Mouse (Mus musculus) spleen, adult 18-20 months (tissue): ENCODE measurements around the gene Cdk8.

Experiments
- DNase-seq, 2 experiments: peaks; one replicate each; pipeline ENCODE4 v3.0.0; 2022; ENCODE audit warnings: mixed read lengths in 2 of 2

Gene Cdk8

GRCm38 (mm10) chr5:146281884-146282579 is 51.0 kb downstream of the Cdk8 start:
- DNase-seq: no peak

GRCm38 (mm10) chr5:146283899-146284298 is 52.9 kb downstream of the Cdk8 start:
- no peak for DNase-seq

DNA sequence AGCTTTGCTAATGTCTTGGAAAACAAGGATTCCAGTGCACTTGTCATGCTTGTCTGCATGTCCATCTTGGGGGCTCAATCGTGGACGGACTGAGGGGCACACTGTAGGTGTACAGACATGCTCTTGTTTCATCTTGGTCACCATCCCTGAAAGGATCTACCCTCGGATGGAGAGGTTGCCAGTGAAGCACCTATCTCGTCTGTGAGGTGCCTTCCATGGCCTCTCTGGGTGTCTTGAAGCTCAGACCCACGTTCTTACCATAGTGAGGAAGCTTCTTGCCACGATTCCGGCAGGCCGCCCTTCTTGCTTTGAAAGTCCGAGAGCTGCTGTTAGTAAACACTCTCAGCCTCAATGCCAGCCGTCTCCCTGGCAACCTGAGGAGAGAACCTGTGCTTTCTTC is 56.4 kb downstream of the Cdk8 start:
- no peak for DNase-seq

DNA sequence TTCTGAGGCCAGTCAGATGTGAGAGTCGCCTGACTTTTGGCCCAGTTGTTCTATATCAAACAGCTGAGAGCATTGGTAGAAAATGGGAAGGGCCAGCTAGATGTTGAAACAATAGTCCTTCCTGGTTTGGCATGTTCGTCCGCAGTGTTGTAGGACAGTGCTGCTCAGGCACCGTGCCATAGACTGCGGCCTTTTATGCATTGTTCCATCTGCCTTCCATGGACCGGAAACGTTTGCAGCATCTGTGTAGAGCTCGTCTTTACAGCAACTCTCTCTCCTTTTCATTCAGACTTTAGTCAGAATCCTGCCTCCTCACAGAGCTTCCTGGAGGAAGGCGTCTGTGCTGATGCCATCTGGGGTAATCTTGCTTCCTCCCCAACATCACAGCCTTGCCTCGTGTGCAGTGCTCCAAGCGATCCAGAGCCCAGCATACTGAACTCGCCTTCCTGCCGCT is 57.0 kb downstream of the Cdk8 start:
- DNase-seq: no peak

GRCm38 (mm10) chr5:146289921-146290320 is 58.9 kb downstream of the Cdk8 start:
- no peak for DNase-seq

GRCm38 (mm10) chr5:146290446-146290845 is 59.4 kb downstream of the Cdk8 start:
- DNase-seq: no peak

DNA sequence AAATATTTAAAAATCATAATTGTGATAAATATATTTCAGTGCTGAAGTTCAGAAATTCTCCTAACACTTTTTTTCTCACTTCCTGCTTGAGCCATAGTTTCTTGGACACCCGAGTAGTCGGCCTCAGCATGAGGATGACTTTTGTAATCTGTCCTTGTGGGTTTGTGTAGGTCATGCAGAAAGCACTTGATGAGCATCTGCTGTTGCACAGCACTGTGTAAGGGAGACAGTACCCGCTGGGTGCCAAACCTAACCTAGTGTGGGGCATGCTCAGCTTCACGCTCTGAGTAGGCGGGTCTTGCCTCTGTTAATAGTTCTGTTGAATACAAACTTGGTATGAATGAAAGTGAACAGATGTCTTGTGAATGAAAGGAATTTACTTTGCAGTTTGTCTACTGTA is 60.5 kb downstream of the Cdk8 start:
- no peak for DNase-seq

DNA sequence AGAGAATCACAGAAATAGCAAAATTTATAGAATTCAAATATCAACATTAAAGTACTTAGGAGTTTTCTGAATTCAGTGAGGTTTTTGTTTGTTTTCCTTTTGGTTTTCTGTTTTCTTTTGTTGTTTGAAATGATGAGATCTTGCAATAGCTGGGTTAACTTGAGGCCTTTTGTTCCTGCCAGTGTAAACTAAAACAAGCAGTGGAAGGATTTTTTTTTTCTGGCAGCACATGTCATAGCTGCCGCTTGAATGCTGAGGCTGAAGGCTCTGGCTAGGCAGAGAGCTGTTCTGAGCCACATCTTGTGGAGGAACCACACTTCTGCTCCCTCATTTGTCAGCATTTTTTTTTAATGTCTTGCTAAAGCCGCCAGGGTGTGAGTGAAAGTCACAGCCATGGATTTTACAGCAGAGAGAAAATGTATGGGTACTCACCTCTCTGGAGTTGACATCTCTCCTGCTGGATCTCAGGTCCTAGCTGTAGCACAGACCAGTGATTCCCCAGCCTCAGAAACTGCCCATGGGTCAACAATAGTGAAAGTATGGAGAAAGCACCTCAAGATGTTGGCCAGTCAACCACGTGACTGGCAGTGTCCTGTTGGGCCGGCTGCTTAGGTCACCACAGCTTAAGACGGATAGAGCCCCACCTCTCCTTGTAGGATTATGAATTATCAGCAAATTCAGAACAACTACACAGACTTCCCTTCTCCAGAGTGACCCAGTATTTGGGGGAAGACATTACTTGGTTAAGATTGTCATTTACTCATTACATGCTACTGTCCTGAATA is 62.1 kb downstream of the Cdk8 start:
- DNase-seq: no peak

DNA sequence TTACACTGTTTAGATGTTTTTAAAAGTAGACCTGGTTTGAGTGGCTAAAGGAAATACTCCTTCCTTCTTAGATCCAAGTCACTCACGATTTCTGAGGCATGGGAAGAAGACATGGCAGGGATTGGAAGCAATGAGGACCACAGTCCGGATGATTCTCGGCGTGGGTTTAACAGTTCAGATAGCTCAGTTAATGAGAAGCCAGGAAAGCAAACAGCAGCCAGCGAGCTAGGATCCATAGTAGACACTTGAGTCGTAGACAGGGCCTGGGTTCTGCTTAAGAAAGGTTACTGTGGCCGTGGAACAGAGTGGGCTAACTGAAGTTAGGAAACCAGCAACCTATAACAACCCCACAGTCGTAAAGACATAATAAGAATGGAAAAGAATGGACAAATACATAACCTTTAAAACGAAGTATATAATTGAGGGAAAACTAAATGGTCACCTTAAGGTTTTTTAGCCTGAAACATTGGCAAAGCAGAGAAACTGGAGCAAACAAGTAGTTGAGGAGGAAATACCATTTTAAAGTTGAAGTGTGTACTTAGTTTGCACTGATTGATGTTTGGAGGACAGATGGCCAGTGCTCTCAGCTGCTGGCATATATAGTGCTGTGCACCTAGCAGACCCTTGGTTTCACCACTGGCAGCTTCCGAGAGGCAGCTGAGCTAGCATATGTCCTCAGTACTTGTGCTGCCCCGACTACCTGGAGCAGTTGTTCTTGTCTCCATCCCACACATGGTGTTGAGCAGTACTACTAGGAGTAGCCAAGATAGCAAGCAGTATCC is 63.1 kb downstream of the Cdk8 start:
- no peak for DNase-seq

DNA sequence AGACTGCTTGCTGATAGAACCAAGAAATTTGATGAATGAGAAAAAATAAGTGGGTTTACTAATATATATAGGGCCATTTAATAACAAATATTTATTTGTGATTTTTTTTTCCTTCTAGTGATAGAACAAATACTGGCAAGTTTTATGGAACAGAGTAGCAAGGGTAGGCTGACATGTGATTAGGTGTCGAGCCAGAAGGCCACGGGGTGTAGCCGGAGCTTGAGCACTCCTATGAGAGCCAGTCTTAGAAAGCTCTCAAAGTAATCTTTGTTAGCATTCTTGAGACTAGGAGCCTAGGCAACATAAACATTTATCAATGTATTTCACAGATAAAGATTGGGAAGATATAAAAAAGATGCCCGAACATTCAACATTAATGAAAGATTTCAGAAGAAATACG is 63.8 kb downstream of the Cdk8 start:
- DNase-seq: no peak

- DNase-seq: peak in 1 of 2 experiments; percentile 11
These were observed 67.9 kb downstream of the Cdk8 start for GRCm38 (mm10) chr5:146298807-146299519.

DNA sequence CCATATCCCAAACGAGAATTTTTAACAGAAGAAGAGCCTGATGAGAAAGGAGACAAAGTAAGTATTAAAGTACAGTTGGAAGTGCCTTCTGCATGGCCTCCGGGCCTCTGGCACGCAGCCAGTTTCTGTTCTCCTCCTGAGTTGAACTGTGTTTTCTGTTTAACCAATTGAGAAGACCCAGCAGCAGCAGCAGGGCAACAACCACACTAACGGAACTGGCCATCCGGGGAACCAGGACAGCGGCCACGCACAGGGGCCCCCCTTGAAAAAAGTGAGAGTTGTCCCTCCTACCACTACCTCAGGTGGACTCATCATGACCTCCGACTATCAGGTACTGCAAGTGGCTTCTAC is 68.5 kb downstream of the Cdk8 start:
- peak; percentile 63 to 76 for DNase-seq

- peak; percentile 19 to 63 for DNase-seq
These were observed 72.4 kb downstream of the Cdk8 start for GRCm38 (mm10) chr5:146303470-146303869.

DNA sequence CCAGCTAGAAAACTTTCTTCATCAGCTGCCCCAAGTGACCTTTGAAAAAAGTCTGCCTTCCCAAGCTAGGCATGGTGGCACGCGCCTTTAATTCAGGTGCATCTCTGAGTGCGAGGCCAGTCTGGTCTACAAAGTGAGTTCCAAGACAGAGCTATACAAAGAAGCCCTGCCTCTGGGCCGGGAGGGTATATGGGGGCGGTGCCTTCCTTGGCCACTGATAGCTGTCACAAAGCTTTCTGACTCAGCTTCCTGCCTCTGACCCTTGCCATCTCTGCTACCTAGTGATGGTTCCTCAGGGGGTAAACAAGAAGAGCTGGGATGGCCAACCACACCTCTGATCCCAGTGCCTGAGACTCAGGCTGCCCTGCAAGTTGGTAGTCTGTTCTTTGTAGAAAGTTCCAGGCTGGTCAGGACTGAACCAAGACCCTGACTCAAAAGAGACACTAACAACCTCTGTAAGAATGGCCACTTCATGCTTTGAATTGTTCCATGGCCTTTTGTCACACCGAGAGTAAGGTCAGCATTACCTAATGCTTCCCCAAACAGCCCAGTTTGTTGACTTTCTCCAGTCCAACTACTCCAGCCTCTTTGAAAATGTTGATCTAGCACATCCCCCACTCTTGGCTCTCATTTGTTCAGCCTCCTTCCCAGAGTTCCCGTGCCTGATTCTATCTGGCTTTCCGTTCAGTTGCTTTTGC is 76.2 kb downstream of the Cdk8 start:
- DNase-seq: no peak

DNA sequence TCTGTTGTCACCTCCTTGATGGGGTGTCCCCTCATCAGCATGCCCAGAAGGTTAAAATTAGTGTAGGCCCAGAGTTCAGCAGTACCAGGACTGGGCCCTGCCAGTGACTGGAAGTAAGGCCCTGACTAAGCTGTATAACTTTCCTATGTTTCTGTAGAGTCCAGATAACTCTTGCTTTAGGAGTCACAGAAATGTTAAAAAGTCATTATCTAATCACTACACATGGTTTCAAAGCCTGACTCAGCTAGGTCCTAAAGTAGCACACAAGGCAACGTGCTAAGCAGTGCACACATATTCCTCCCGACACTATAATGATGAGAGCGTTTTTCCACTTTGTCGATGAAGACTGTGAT is 76.7 kb downstream of the Cdk8 start:
- DNase-seq: no peak

DNA sequence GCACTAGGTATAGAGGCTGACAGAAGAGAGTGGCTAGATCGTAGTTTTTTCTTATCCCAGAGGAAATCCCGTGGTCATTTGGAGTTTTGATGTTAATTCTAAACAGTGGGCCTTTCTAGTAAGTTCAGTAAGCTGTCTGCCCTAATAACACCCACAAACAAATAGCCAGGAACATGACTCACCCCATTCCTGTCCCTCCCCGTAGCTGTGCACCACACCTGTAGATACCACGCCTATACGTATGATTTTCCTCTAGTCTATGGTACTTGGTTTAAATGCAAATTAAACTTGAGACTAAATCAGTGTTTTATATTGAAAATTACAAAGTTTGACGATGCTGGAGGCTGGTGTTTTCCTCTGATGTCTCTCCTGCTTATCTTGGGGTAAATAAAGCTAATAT is 83.5 kb downstream of the Cdk8 start:
- DNase-seq: no peak

GRCm38 (mm10) chr5:146315268-146315921 is 84.4 kb downstream of the Cdk8 start:
- DNase-seq: no peak

DNA sequence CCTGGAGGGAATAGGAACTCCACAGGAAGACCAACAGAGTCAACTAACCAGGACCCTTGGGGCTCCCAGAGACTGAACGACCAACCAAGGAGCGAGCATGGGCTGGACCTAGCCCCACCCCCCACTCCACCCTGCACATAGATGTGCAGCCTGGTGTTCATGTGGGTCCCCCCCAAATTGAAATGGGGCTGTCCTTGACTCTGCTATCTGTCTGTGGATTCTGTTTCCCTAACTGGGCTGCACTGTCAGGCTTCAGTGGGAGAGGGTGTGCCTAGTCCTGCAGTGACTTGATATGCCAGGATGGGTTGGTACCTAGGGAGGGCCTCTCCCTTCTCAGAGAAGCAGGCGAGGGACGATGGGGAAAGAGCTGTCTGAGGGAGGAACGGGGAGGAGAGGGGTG is 85.3 kb downstream of the Cdk8 start:
- no peak for DNase-seq

GRCm38 (mm10) chr5:146318051-146318450 is 87.0 kb downstream of the Cdk8 start:
- no peak for DNase-seq

DNA sequence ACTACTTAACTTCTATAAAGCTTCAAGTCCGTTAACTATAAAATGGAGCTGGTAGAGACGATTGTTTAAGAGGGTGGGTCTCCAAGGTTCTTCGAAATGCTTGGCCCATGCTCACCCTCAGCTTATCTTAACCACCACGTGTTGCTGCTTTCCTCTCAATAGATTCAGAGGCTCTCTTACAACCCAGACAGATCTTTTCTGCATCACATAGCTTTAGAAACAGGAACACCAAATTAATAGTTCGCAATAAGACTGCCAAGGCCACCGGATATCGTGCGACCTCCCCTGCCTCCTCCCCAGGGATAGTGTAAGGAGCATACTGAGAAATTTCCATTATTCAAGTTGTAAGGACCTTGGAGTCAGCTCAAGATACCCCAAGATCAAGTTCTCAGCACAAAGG is 87.4 kb downstream of the Cdk8 start:
- no peak for DNase-seq

GRCm38 (mm10) chr5:146328941-146329340 is 97.9 kb downstream of the Cdk8 start:
- DNase-seq: no peak

GRCm38 (mm10) chr5:146329541-146329940 is 98.5 kb downstream of the Cdk8 start:
- DNase-seq: no peak
